Mouse (Mus musculus): ENCODE results near the gene Pde8b. TPM values are rescaled to one million over a fixed set of nuclear protein-coding genes. Genes with fewer than 3 reads are reported as not detected.
A peak's percentile ranks its signal among the peaks of the same experiment; 100 is the strongest.
"Not testable (repeated sequence)": the region's sequence is repeated elsewhere in the genome, so short reads cannot be mapped to it uniquely, and the experiment has no call there.

Pde8b gene
- total RNA-seq, 1 experiment from 2014 or later = 142 TPM

GRCm38 (mm10) chr13:95221882-95222568 lies 28.1 kb downstream of the Pde8b start:
- no peak for DNase-seq

- not testable (repeated sequence) for DNase-seq
These were observed 34.4 kb downstream of the Pde8b start for GRCm38 (mm10) chr13:95215661-95216170.

- no peak for DNase-seq
These were observed 37.8 kb downstream of the Pde8b start for GRCm38 (mm10) chr13:95212320-95212719.

- not testable (repeated sequence) for DNase-seq
These were observed 42.8 kb downstream of the Pde8b start for GRCm38 (mm10) chr13:95207301-95207700.

- no peak for DNase-seq
These were observed 47.9 kb downstream of the Pde8b start for GRCm38 (mm10) chr13:95202151-95202758.

GRCm38 (mm10) chr13:95200817-95201216 lies 49.3 kb downstream of the Pde8b start:
- no peak for DNase-seq

- DNase-seq = no peak
These were observed 50.1 kb downstream of the Pde8b start for GRCm38 (mm10) chr13:95200036-95200435.

GRCm38 (mm10) chr13:95196106-95196705 lies 53.9 kb downstream of the Pde8b start:
- no peak for DNase-seq

GRCm38 (mm10) chr13:95191951-95192350 lies 58.2 kb downstream of the Pde8b start:
- no peak for DNase-seq

GRCm38 (mm10) chr13:95189111-95189510 lies 61.0 kb downstream of the Pde8b start:
- DNase-seq = no peak

- DNase-seq = peak; percentile 53
These were observed 62.9 kb downstream of the Pde8b start for GRCm38 (mm10) chr13:95187153-95187665.

GRCm38 (mm10) chr13:95186741-95187035 lies 63.4 kb downstream of the Pde8b start:
- DNase-seq = no peak

GRCm38 (mm10) chr13:95185891-95186740 lies 64.0 kb downstream of the Pde8b start:
- DNase-seq = no peak

- DNase-seq = no peak
These were observed 66.5 kb downstream of the Pde8b start for GRCm38 (mm10) chr13:95183686-95184085.

- DNase-seq = no peak
These were observed 69.9 kb downstream of the Pde8b start for GRCm38 (mm10) chr13:95180208-95180607.

- peak; percentile 37 for DNase-seq
These were observed 72.8 kb downstream of the Pde8b start for GRCm38 (mm10) chr13:95177326-95177725.

- peak; percentile 23 for DNase-seq
These were observed 73.7 kb downstream of the Pde8b start for GRCm38 (mm10) chr13:95176399-95176798.

- peak; percentile 53 for DNase-seq
These were observed 75.9 kb downstream of the Pde8b start for GRCm38 (mm10) chr13:95174253-95174652.

- no peak for DNase-seq
These were observed 77.8 kb downstream of the Pde8b start for GRCm38 (mm10) chr13:95172346-95172745.

GRCm38 (mm10) chr13:95160211-95160610 lies 89.9 kb downstream of the Pde8b start:
- DNase-seq = no peak

- DNase-seq = no peak
These were observed 91.2 kb downstream of the Pde8b start for GRCm38 (mm10) chr13:95158986-95159385.

GRCm38 (mm10) chr13:95144746-95145145 lies 105.4 kb downstream of the Pde8b start:
- peak; percentile 38 for DNase-seq
